Mouse (Mus musculus) liver, embryonic 11.5 days (tissue): ENCODE results near the gene Asns. TPM values are rescaled to one million over a fixed set of nuclear protein-coding genes. Genes with fewer than 3 reads are reported as not detected.

Source experiments
- polyA plus RNA-seq: library from polyadenylated mRNA; unstranded; fragments of >200 nt; fragmentation: Nextera tagmentation; extraction: Ambion mirVana; gene quantifications from 2 replicates; pipeline ENCODE4 v1.2.1, GENCODE M21; 2014

Gene Asns
- polyA plus RNA-seq, 1 experiment from 2014 or later = 501 TPM

Other genes starting within 250 kb of the Asns start
- gene Tac1, start 138.4 kb downstream of the Asns start, polyA plus RNA-seq = 0.32 TPM in 1 of 2 replicates, not detected in the other
- gene C1galt1, start 151.6 kb upstream of the Asns start, polyA plus RNA-seq = 10.5 and 11.4 TPM in 2 replicates